Mouse (Mus musculus) neural tube, embryonic 14.5 days (tissue): ENCODE measurements around the gene Rps9. TPM values are rescaled to one million over a fixed set of nuclear protein-coding genes. Genes with fewer than 3 reads are reported as not detected.

Experiments
- ATAC-seq: fragments of 200-750 bp; cut with Nextera tagmentation; 2 replicates; pipeline ENCODE4 v1.8.0; 2017; ENCODE audit warnings: low read depth, mild to moderate bottlenecking, moderate TSS enrichment, moderate library complexity
- H3K27ac ChIP-seq: fragments of 300-500 bp; sonication (generic); 2 replicates; pipeline ENCODE4 v1.5.1; 2014; ENCODE audit warnings: low read depth, mild to moderate bottlenecking, control low read depth, low read length, moderate library complexity, mixed read lengths
- H3K27me3 ChIP-seq: fragments of 300-500 bp; sonication (generic); 2 replicates; pipeline ENCODE4 v1.6.1; 2014; ENCODE audit warnings: low read length; ENCODE audit not compliant: control insufficient read depth, insufficient read depth
- H3K36me3 ChIP-seq: fragments of 300-500 bp; sonication (generic); 2 replicates; pipeline ENCODE4 v1.6.1; 2014; ENCODE audit warnings: low read length, mixed read lengths; ENCODE audit not compliant: control insufficient read depth, insufficient read depth
- H3K4me1 ChIP-seq: fragments of 300-500 bp; sonication (generic); 2 replicates; pipeline ENCODE4 v1.6.1; 2014; ENCODE audit warnings: low read length; ENCODE audit not compliant: control insufficient read depth, insufficient read depth
- H3K4me2 ChIP-seq: fragments of 300-500 bp; sonication (generic); 2 replicates; pipeline ENCODE4 v1.6.1; 2014; ENCODE audit warnings: mild to moderate bottlenecking, low read depth, low read length, control low read depth
- H3K4me3 ChIP-seq: fragments of 300-500 bp; sonication (generic); 2 replicates; pipeline ENCODE4 v1.5.1; 2014; ENCODE audit warnings: low read depth, low read length, control low read depth, mixed read lengths
- H3K9ac ChIP-seq: fragments of 300-500 bp; sonication (generic); replicated peaks from 2 replicates; pipeline ENCODE4 v1.6.1; 2014; ENCODE audit warnings: low read depth, mild to moderate bottlenecking, control low read depth, low read length, mixed read lengths
- H3K9me3 ChIP-seq: fragments of 300-500 bp; sonication (generic); 2 replicates; pipeline ENCODE4 v1.6.1; 2016; ENCODE audit warnings: low read length; ENCODE audit not compliant: control insufficient read depth
- WGBS: fragments of 180-500 bp; shearing (Covaris S2); extraction: QIAGEN DNeasy Blood & Tissue Kit; methylation state at CpG from one replicate; pipeline ENCODE4 v1.1.7; 2014; 5-methylcytosine and 5-hydroxymethylcytosine counted together
- polyA plus RNA-seq: library from polyadenylated mRNA; unstranded; fragments of >200 nt; fragmentation: Nextera tagmentation; extraction: Ambion mirVana; gene quantifications from 2 replicates; pipeline ENCODE4 v1.2.1, GENCODE M21; 2014

The Rps9 gene
- 703 and 810 TPM in 2 replicates for polyA plus RNA-seq

- Histone ChIP-seq H3K4me1 (peaks cover 20% of the 10 kb centered on the region), H3K4me3 (peak within 1 kb of the TSS; percentile 69), H3K9me3 (no peaks in the 10 kb centered on the region), H3K27ac (peak within 1 kb of the TSS; percentile 93), H3K27me3 (no peaks in the 10 kb centered on the region), H3K36me3 (peaks cover 29% of the 10 kb centered on the region), H3K9ac (peak within 1 kb of the TSS; percentile 75), H3K4me2 (peak within 1 kb of the TSS; percentile 96)
- whole genome bisulfite sequencing = 1% methylated on average over 42 of the region's 42 CpGs
- peak; percentile 96 for ATAC-seq
These were observed at the start of gene Rps9 for GRCm38 (mm10) chr7:3703879-3704441. Rps9 (plus strand) TSS chr7:3703993.

- Histone ChIP-seq H3K4me2 (no peak overlapping the region), H3K9ac (no peak overlapping the region), H3K36me3 (peaks cover 90% of the 10 kb centered on the region), H3K4me1 (no peaks in the 10 kb centered on the region), H3K4me3 (no peak overlapping the region), H3K27ac (no peak overlapping the region), H3K9me3 (no peaks in the 10 kb centered on the region), H3K27me3 (no peaks in the 10 kb centered on the region)
- no peak for ATAC-seq
- WGBS = 92% methylated on average over 4 of the region's 4 CpGs
These were observed 46.8 kb upstream of the Rps9 start for GRCm38 (mm10) chr7:3656966-3657365.

DNA sequence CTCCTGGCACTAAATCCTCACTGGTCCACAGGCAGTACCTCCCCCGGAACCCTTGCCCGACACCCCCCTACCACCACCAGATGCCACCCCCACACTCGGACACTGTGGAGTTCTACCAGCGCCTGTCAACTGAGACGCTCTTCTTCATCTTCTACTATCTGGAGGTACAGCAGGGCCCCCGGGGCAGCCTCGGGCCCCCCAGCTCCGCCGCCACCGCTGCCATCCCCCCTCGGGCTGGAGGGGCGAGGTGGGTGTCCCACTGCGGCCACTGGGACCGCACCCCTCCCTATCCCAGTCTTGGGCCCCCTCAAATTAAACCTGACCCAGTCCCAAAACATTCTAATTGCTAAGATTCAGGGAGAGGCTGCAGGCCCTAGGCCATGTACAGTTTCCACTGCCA, 45.2 kb upstream of the Rps9 start:
- peaks cover 82% of the 10 kb centered on the region for H3K36me3 ChIP-seq
- H3K4me1 ChIP-seq = 0 out of 2 replicates have a peak, but pooled peaks cover under 1% of the 10 kb centered on the region
- no peak for ATAC-seq
- H3K9ac ChIP-seq = no peak overlapping the region
- 95% methylated on average over 14 of the region's 14 CpGs for whole genome bisulfite sequencing
- no peak overlapping the region for H3K4me2 ChIP-seq
- no peak overlapping the region for H3K4me3 ChIP-seq
- H3K27ac ChIP-seq = no peak overlapping the region
- no peaks in the 10 kb centered on the region for H3K9me3 ChIP-seq
- no peaks in the 10 kb centered on the region for H3K27me3 ChIP-seq

GRCm38 (mm10) chr7:3664524-3665214, 39.1 kb upstream of the Rps9 start:
- Histone ChIP-seq H3K4me3 (peak overlapping the region; percentile 65), H3K27me3 (no peaks in the 10 kb centered on the region), H3K9me3 (no peaks in the 10 kb centered on the region), H3K4me2 (peak overlapping the region; percentile 89), H3K9ac (peak overlapping the region; percentile 69), H3K27ac (peak overlapping the region; percentile 63; the same call in 1 of the 2 replicates), H3K36me3 (peaks cover 23% of the 10 kb centered on the region), H3K4me1 (peaks cover 12% of the 10 kb centered on the region)
- 32% methylated on average over 15 of the region's 15 CpGs for WGBS
- ATAC-seq = peak; percentile 25

DNA sequence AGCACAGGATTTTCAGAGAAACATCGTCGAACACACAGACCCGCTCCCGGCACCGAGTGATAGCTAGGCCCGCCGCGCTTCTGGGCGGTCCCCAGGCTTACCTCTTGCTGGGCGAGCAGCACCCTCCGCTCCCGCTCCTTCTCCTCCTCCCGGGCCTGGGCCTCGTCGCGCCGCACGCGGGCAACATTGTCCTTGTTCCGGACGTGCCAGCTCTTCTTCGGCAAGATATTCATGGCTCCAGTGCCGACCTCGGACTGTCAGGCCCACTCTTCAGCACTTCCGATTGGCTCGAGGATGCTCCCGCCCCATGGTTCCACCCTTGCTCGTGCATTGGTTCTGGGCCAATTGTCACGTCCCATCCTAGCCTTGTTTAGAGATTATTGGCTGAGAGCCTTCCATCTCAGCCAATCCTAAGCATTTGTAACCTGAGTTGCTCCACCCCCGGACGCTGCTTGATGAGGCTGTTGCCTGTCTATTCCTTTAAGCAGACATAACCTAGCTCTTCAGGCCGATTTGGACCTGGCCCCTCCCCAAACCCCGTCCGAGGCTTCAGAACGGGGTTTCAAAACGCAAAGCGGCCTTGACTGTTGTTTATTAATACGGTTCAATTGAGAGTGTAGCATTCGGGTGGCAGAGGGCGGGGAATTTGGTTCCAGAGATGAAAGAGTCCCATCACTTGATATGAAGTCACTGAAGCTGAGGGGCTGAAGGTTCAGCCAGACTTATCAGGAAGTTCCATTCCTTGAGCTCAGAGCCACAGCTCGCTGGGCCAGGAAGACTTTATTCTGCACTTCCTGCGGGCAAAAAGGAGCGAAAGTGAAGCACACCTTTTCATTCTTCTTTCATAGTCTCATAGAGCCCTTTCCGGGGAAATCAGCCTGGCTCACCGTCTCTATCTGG, 38.3 kb upstream of the Rps9 start, which contains the start of gene Leng1:
Gene Leng1 (minus strand): TSS at position 626 of the 900 bp plus-strand sequence.
- no peaks in the 10 kb centered on the region for H3K9me3 ChIP-seq
- H3K9ac ChIP-seq = peak within 1 kb of the TSS; percentile 69
- H3K4me3 ChIP-seq = peak within 1 kb of the TSS; percentile 65
- WGBS = 4% methylated on average over 45 of the region's 45 CpGs
- H3K27ac ChIP-seq = peak within 1 kb of the TSS; percentile 71
- H3K27me3 ChIP-seq = no peaks in the 10 kb centered on the region
- peaks cover 12% of the 10 kb centered on the region for H3K4me1 ChIP-seq
- peak within 1 kb of the TSS; percentile 89 for H3K4me2 ChIP-seq
- ATAC-seq = peak; percentile 99
- H3K36me3 ChIP-seq = peaks cover 15% of the 10 kb centered on the region; the same call in 1 of the 2 replicates

DNA sequence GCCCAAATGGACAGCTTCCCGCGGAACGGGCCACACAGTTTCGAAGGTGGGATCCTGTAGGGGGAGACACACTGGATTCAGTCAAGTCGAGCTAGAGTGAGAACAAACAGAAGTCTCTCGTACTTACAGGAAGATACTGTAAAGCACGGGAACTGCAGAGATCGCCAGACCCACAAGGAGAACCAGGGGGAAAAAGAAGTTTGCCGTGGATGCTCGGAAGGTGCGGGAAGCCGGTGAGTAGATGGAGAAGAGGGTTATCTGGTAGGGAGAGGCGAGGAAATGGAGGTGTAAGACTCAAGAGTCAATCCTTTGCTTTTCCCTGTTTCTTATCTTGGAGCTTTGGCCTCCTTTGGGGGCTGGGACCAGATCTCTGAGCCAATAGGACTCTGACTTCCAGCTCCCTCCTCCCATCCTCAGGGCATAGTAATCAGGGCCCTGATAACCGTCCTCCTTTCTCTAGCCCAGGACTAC, 36.8 kb upstream of the Rps9 start:
- Histone ChIP-seq H3K4me1 (peaks cover 12% of the 10 kb centered on the region), H3K36me3 (peaks cover 6% of the 10 kb centered on the region; the same call in 1 of the 2 replicates), H3K27me3 (no peaks in the 10 kb centered on the region), H3K9ac (no peak overlapping the region), H3K9me3 (no peaks in the 10 kb centered on the region), H3K4me2 (no peak overlapping the region), H3K4me3 (no peak overlapping the region), H3K27ac (no peak overlapping the region)
- no peak for ATAC-seq
- 18% methylated on average over 14 of the region's 14 CpGs for WGBS

- WGBS = 71% methylated on average over 10 of the region's 10 CpGs
- no peaks in the 10 kb centered on the region for H3K9me3 ChIP-seq
- H3K9ac ChIP-seq = no peak overlapping the region
- no peak overlapping the region for H3K4me2 ChIP-seq
- H3K36me3 ChIP-seq = peaks cover 6% of the 10 kb centered on the region; the same call in 1 of the 2 replicates
- no peaks in the 10 kb centered on the region for H3K4me1 ChIP-seq
- H3K27me3 ChIP-seq = no peaks in the 10 kb centered on the region
- no peak overlapping the region for H3K27ac ChIP-seq
- H3K4me3 ChIP-seq = no peak overlapping the region
- peak; percentile 90; the same call in 1 of the 2 replicates for ATAC-seq
These were observed 29.1 kb upstream of the Rps9 start for GRCm38 (mm10) chr7:3674507-3675227.

GRCm38 (mm10) chr7:3675228-3675548, 28.6 kb upstream of the Rps9 start:
- Histone ChIP-seq H3K4me2 (no peak overlapping the region), H3K27me3 (no peaks in the 10 kb centered on the region), H3K9me3 (no peaks in the 10 kb centered on the region), H3K36me3 (peaks cover 6% of the 10 kb centered on the region; the same call in 1 of the 2 replicates), H3K4me3 (no peak overlapping the region), H3K4me1 (no peaks in the 10 kb centered on the region), H3K9ac (no peak overlapping the region), H3K27ac (no peak overlapping the region)
- ATAC-seq = peak; percentile 16; the same call in 1 of the 2 replicates
- WGBS = 76% methylated on average over 3 of the region's 3 CpGs
